Mouse (Mus musculus): Measurements from ENCODE around the gene Ak7.
A peak's percentile ranks its signal among the peaks of the same experiment; 100 is the strongest.

Ak7 gene

DNA sequence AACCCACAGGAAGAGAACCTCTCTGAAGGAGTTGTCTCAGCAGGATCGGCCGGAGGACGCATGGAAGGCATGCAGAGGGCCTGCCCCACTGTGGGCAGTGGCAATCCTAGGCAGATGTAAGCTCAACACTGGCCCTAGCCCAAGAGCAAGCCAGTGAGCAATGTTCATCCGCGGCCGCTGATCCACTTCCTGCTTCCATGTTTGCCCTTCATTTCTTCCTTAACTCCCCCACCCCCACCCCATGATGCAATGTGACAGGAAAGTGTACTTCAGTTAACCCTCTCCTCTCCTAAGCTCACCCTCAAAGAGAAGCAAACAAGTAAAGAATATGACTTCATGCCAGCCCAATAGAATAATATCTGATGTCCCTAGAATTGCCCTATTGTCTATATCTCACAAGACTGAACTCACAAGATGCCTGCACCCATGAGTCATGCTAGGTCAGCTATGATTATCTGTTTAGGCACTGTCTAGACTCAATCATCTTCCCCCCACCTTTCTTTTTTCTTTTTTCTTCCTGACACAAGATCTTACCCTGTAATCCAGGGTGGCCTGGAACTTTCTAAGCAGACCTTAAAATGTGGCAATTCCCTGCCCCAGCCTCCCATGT, 25.2 kb downstream of the Ak7 start:
- DNase-seq (ENCODE audit: low spot score) = no peak

DNA sequence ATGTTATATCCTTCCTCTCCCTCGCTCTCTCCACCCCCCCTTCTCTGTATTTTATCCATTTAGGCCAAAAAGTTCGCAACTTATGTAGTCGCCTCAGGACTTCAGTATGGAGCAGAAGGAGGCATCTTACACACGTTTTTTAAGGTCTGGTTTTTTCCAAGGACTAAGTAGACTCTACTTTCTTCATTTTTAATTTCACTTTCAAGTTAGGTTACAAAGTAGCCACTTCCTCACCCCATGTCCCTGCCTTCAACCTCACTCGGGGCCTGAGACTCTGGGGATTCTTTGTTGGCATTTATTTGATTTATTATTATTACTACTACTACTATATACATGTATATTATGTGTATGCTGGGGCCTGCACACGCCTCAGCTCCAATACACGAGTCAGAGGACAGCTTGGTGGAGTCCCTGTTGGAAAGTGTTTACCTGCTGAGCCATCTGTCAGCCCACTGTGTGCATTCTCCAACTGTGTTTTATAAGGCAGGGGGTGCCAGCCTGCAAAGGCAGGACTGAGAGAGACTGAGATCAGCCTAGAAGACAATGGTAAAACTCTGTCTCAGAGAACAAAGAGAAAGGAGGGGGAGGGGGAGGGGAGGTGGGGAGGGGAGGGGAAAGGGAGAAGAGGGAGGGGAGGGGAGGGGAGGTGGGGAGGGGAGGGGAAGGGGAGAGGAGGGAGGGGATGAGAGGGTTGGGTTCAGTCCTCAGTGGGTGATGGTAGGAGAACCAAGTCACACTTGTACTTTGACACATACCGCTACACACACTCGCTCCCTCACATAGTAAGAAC, 27.8 kb downstream of the Ak7 start:
- DNase-seq (ENCODE audit: low spot score) = no peak

DNA sequence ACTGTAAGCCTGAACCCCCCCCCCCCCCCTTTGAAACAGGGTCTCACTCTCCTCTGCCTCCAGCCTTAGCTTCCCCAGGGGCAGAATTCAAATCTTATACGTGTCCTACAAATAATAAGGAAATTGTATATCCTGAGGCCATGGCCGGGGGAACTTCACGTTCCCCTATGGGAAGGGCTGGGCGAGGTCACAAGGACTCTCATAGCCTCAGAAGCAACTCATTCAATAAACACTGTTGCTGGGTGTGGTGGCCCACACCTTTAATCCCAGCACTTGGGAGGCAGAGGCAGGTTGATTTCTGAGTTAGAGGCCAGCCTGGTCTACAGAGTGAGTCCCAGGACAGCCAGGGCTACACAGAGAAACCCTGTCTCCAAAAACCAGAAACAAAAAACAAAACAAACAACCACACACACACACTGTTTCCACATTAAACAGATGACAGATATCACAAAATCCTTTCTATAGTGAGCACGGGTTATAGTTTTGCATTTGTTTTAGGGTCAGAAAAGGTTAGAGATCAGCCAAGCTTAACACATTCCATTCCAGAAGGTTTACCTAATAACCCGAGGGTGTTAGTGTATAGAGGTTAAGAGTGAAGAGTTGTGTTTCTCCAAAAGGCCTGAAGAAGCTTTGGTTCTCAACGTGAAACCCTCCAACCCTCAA, 29.6 kb downstream of the Ak7 start:
- no peak for DNase-seq (ENCODE audit: low spot score)

DNA sequence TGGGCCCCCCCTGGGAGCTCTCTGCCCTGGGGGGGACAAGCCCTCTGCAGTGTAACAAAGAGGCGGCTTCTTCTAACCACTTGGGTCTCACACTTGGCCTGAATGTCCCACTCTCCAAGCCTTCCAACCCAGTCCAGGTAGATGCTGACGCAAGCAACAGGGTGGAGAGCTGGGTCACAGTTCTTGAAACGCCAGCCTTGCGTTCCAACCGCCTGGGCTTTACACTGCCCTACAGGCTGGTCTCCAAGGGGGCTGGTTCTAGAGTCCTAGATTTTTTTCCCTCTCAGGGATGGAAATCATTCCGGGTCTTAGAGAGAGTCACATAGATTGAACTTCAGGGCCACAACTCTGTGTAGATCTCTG, 30.1 kb downstream of the Ak7 start:
- DNase-seq (ENCODE audit: low spot score) = no peak

DNA sequence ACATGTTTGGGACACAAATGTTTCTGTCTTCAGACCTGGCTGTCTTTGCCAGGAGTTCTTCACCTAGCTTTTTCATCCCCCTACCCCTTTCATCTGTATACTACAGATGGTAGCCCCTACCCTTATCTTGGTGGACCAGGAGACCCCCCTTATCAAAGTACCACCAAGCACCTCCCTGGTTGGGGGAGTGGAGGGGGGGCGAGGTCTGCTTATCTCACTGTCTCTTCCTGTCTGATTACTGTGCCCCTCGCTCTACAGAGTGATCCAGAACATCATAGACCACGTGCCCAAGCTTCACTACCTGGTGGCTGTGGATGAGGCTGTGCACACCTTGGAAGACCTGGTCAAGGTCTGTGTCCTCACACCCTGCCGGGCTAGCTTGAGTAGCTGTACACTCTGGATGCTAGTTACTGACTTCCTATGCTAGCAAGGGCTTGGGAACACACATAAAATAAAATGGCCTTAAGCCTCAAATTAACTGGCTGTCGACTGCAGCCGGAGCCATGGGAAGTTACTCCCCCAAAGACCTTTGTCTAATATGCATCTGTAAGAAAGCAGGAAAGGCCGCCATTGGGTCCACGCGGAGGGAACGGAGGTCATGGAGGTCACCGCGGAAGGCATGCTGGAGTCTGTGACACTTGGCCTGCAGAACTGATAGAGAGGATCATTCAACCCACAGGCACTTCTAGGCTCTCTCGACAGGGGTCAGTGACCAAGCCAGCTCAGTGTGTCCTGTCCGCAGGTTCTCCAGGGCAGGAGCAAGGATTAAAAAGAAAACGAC, 32.7 kb downstream of the Ak7 start:
- DNase-seq (ENCODE audit: low spot score) = no peak

DNA sequence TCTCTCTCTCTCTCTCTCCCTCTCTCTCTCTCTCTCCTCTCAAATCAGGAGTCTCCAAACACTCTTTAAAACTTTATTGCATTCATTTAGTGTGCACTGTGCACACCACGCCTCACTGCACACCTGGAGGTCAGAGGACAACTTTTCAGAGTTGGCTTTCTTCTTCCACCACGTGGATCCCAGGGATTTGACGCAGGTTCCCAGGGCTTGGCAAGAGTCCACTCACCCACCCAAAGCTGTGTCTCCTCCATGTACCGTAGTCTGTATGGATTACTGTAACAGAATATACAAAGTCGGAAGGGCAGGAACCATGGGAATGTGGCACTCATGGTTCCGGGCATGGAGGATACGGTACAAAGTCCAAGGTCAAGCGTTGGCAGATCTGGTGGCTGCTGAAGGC, 33.9 kb downstream of the Ak7 start:
- DNase-seq (ENCODE audit: low spot score) = no peak

DNA sequence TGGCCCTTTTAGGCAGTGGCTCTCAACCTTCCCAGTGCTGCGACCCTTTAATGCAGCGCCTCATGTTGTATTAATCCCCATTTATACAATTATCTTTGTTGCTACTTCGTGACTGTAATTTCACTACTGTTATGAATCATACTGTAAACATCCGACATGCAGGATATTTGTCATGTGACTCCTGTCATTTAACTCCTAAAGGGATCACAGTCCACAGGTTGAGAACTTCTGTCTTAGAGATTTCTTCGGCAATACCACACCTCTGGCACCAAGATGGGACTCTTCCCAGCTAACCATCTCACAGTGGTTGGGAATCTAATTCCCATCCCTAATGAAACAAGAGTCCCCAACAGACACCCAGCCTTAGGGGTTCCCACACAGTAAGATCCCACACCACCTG, 42.3 kb downstream of the Ak7 start:
- DNase-seq (ENCODE audit: low spot score) = no peak

DNA sequence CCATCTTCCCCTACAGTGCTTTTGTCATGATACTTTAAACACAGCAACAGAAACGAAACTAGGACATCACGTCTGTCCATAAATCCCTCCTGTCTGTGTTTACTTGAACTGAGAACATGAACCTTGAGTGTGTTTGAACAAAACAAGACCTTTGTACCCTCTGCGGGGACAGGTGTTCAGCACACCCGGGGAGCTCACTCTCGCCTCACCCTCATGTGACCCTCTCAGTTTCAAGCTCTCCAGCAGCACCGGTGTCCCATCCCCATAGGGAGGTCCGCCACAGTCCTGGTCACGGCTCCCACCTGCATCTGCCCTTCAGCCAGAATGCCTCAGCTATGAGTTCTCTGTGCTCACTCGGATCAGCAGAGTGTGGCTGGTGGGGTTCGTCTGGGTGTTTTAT, 48.0 kb downstream of the Ak7 start:
- no peak for DNase-seq (ENCODE audit: low spot score)

DNA sequence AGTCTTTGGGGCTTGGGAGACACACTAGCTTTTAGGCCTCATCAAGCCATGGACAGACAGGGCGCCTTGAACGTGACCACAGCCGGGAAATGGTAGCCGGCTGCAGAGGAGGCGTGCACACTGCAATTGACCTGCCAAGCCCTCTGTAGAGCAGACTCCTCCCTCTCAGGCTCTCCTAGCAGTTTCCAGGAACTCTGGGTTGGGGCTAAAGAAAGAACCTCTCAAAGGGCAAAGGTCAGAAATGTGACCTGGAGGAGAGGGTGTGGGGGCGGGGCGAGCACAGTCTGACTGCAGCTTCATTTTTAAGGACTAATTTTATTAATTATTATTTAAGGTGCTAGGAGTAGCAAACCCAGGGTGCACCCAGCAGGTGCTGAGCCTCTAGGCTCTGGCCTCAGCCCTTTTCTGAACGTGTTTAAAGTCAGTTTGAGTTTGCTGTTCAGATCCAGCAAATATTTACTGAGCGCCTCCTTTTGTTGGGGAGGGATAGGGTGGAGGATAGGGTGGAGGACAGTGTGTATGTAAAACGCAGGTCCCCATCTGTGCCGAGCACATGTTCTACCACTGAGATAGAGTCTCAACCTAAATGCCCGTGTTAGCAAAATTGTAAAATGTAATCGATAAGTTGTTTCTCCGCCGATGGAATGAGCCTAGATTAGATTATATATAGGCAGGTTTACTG, 52.2 kb downstream of the Ak7 start:
- no peak for DNase-seq (ENCODE audit: low spot score)

DNA sequence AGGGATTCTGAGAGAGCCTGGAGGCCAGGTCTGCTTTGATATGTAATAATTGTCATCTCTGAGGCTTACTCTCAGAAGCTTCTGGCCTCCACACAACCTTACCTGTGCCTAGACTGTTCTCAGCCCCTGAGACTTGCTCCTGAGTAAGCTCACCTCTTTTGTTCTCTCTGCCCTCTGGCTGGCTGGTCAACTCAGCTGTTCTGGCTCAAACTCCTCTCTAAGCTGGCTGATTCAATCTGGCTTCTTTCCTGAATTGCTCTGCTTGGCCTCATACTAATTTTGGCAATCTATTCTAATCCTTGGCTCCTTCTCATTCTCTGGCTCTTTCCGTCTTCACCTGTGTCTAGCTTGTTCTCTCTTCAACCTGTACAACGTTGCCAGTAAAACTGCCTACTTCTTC, 53.1 kb downstream of the Ak7 start:
- DNase-seq (ENCODE audit: low spot score) = no peak

DNA sequence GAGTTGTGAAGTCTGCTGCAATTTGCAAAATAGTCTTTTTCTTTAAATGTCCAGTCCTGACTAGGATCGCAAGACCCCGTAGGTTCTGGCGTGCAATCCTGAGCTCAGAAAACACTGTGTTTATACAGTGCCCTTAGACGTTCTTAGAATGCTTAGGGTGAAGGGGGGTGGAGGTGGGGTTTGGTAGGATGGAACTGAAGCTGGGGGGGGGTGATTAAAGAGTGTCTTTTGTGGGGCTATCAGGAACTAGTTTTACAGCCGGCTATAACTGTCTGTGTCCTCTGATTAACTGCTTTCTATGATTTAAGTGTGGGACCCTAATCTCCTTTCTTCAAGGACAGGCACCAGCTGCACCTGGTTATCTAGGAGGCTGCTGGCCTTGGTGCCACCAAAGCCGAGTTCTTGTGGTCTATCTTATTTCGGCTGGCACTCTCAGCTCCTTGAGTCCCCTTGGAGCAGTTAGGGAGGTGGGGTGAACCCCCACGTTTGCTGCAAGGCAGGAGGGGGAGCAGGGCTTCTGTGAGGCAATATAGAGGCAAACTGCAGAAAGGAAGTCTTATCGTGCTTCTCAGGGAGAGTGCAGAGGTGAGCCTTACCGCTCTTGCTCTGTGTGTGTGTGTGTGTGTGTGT, 54.2 kb downstream of the Ak7 start:
- DNase-seq (ENCODE audit: low spot score) = no peak

DNA sequence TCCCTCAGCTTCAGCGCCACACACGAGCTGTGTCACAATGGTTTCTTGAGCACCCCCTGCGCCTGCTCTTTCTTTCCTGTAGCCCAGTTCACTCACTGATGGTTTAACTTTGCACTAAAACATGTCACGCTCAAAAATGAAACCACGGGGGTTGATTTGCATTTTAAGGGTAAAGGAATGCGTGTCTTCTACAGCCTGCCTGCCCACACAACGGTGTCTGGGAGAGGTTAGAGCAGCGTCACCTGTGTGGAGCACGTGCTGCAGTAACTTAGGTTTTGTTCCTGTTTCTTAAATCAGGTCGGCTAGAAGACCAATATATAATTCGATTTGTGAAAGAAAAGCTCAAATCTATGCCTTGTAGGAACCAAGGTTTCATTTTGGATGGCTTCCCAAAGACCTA, 55.4 kb downstream of the Ak7 start:
- no peak for DNase-seq (ENCODE audit: low spot score)

DNA sequence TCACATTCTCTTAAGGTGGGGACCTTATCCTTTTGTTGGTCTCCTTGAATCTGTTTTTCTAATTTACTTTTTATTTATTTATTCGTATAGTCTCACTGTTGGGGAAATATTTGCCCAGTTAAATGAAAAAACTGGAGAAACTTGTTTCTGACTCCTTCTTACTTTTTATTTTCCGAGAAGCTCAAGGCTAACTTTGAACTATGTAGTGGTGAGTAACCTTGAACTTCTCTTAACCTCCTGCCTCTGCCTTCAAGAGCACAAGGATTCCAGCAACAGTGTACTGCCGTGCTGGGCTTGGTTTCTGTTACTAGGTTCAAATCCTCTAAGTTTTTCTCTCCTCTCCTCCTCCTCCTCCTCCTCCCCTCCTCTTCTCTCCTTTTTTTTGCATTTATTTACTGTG, 55.9 kb downstream of the Ak7 start:
- DNase-seq (ENCODE audit: low spot score) = no peak

DNA sequence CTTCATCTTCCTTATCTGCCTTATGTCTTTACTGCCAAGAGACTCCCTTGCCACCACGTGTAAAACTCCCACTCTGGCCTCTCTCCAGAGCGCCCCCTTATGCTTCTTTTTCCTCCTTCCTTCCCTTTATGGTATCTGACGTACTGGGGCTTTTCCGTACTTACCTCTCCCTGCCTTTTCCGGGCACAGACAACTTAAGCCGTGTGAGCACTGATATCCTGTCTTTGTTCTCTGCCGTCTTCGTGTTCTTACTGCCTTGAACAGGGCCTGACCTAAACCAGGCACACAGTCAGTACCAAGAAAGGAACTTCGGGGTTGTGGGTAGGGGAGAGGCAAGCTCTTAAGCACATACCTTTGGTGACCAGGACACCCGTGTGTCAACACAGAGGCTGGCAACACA, 63.9 kb downstream of the Ak7 start:
- no peak for DNase-seq (ENCODE audit: low spot score)

DNA sequence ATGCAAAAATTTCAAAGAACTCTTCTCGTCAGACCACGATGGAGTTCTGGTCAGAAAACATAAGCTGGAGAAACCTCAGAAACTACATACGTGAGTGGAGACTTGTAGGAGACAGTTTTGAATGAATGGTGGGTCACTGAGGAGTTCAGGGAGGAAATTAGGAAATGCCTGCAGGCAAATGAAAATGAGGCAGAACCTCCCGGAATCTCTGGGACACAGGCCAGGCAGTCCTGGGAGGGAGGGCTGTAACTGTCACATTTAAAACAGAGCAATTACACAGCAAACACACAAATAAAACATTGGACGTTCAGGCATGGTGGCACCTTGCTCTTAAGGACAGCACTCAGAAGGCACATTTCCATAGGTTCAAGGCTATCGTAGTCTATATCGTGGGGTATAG, 69.1 kb downstream of the Ak7 start:
- DNase-seq (ENCODE audit: low spot score) = no peak

DNA sequence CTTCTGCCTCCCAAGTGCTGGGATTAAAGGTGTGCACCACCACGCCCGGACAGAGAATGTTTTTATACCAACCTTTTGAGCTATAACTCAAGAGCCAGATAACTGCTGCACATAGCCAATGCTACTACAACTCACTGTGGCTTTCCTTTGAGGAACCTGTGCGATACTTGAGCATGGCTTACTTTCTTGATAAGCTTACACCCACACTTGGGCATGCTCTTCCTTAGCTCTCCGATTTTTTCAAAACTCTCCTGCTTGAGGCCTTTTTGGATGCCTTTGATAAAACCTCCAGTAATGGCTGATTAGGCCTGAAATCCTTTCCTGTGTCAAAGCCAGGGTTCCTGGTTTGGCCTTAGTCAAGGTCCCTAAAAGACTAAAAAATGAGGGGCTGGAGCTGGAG, 71.9 kb downstream of the Ak7 start:
- no peak for DNase-seq (ENCODE audit: low spot score)

DNA sequence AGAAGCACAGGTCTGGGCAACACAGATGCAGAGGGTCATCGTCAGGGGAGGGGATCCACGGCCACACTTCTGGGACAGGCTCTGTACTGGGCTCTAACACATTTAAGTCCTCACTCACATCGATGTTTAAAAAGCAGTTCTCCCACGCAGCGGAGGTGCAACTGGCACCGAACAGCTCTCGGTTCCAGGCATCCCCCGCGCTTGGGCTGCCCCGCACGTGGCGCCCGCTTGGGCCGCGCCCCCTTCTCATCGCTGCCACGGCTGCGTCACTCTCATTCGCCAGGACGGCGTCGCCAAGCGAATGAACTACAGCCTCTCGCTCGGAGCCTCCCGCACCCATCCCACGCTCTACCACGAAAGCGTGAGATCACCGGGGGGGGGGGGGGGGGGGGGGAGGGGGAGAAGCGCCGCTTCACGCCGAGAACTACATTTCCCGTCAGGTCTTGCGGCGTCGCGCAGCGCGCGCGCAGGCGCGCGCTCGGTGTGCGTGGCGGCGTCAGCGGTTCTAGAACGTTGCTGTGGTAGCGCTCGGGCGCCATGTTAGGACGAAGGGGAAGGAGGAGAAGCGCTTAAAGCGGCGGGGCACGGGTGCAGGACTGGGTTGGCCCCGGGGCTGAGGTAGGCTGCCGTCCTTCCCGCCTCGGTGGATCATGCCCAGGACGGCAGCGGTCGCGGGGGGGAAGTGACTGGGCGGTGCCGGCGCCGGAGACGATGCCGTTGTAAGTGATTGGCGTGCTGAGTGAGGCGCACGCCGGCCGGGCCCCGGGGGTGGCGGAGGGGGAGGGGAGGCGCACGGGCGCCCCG, 78.6 kb downstream of the Ak7 start, which contains the start of gene Papola:
TSS of gene Papola (plus strand) at position 499 of the 804 bp plus-strand sequence.
- DNase-seq (ENCODE audit: low spot score) = peak; percentile 89

DNA sequence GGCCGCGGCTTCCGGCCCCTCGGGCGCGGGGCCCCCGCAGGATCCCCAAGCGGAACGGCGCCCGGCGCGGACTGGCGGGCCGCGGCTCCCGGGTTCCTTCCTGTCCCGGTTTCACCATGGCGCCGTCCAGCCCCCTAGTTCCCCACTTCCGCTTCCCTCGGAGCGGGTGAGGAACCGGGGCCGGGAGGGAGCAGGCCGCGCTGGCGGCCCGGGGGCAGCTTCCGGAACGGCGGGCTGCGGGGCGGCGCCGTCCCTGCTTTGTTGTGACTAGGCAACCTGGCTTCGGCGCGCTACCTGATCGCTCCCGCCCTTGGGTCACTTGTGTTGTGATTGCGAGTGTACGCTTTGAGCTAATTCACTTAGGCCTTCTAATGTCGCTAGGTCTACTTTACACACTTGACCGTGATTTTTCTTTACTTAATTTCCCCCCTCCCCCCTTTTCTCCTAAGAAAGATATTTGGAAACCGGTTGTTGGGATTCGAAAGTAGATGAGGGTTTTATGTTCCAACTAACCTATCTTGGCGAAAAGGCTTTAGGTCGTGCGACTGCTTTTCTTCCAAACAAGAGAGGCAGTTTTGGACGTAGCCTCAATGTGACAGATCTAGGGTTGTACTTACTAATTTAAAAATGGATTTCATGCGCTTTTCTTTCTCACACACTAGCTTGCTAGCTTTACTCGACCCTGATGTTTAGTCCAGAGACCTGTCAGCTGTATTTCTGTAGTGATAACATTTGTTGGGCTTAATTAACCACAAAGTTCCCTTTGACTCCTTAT, 79.4 kb downstream of the Ak7 start:
- DNase-seq (ENCODE audit: low spot score) = peak; percentile 52

DNA sequence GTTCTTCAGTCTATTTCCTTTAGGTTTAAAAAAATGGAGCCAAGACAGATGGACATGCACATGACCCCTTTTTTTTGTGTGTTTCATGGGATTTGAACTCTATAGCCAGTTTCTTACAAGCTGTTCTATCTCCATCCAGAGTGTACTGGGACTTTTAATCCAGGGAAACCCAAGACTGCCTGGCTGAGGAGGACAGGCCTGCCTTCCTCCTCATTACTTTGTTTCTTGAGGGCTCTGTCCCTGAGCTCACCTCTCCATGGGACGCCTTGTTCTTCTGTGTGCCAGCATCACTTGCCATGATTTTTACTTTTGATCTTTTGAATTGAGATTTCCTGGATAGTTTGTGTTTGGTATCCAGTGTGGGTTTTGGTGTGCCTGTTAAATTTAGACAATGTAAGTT, 80.3 kb downstream of the Ak7 start:
- no peak for DNase-seq (ENCODE audit: low spot score)

DNA sequence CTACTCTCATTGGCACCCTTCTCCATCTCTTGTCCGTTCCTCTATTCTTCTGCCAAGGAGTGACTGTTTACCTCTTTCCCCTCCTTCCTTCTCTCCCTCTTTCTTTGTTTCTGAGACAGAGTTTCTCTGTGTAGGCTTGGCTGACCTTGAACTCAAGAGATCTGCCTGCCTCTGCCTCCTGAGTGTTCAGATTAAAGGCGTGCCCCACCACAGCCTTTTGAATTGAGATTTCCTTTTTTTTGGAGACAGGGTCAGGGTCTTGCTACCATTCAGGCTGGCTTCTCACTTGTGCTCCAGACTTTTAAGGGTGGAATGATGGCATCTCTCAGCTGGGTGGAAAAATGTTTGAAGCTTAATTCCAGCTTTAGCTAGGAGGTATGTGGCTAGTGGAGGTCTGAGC, 81.8 kb downstream of the Ak7 start:
- DNase-seq (ENCODE audit: low spot score) = no peak
